Mouse (Mus musculus): Measurements from ENCODE around the gene Rbpms2. TPM values are rescaled to one million over a fixed set of nuclear protein-coding genes. Genes with fewer than 3 reads are reported as not detected.
A peak's percentile ranks its signal among the peaks of the same experiment; 100 is the strongest.

Gene Rbpms2
- polyA plus RNA-seq (2012; rRNA removed) (19.3 and 31.9 TPM in 2 replicates), polyA plus RNA-seq (2014; fragmentation: Nextera tagmentation; extraction: Ambion mirVana) (10.3 and 13.8 TPM in 2 replicates)

DNA sequence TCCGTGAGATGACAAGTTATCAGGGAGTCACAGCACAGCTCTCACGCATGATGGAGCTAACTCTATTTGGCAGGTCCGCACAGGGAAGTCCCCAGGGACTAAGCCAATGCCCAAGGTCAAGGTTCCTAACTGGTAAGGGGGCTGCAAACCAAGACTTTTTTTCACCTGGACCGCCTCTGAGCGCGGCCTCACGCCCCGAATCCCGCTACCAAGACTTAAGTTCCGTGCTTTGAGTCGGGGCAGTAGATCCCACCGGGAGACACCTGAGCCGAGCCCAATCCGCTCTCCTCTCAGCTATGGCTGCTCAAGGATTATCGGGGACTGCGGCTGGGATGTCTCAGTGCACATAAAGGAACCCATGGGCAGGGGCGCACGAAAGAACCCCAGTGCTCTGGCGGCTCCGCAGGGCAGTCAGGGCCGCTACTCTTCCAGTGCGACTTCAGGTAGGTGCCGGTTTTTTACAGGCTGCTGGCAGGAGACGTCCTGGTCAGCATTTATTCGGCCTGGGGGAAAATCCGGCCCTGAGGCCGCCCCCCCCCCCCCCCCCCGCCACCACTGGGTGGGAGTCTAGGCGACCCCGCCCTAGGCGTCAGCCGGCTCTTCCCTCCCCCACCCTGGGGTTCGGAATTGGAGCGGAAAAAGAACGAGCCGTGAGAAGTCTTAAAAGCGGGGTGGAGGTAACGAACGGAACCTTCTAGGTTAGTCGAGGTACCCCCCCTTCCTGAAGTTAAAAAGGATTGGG is at the start of gene Rbpms2:
Gene Rbpms2, plus strand, starts transcription at position 624 of the 742 bp plus-strand sequence.
- peak within 1 kb of the TSS; percentile 97 for H3K4me2 ChIP-seq (replicated peaks; ENCODE audit: low read depth, low read length, severe bottlenecking)
- peak within 1 kb of the TSS; percentile 53 for H3K27ac ChIP-seq (replicated peaks; ENCODE audit: low read depth, low read length)
- TF ChIP-seq POLR2A (IDR thresholded peaks at IDR 0.05; ENCODE audit: borderline replicate concordance, extremely low read depth, insufficient read depth, insufficient read length): no peak
- WGBS: 2% methylated on average over 36 of the region's 40 CpGs
- H3K27me3 ChIP-seq (ENCODE audit: control insufficient read depth, insufficient read depth, low read length): peaks cover 15% of the 10 kb centered on the region; the same call in 1 of the 2 replicates
- ATAC-seq (ENCODE audit: low FRiP score, low read depth) (no peak), DNase-seq (ENCODE audit: low spot score) (peak; percentile 4)
- peak within 1 kb of the TSS; percentile 72 for H3K9ac ChIP-seq (ENCODE audit: low read depth, low read length, severe bottlenecking)
- no peaks in the 10 kb centered on the region for H3K9me3 ChIP-seq (ENCODE audit: control insufficient read depth, low read length)
- H3K4me3 ChIP-seq (replicated peaks; ENCODE audit: low read length): peak within 1 kb of the TSS; percentile 78
- H3K36me3 ChIP-seq (ENCODE audit: control insufficient read depth, insufficient read depth, low read length): no peaks in the 10 kb centered on the region
- peaks cover 8% of the 10 kb centered on the region; the same call in 1 of the 2 replicates for H3K4me1 ChIP-seq (ENCODE audit: control insufficient read depth, insufficient read depth, low read length)

- peak within 1 kb of the TSS; percentile 69 for H3K4me3 ChIP-seq (replicated peaks; ENCODE audit: low read length)
- peak within 1 kb of the TSS; percentile 65 for H3K27ac ChIP-seq (replicated peaks; ENCODE audit: low read depth, low read length)
- no peaks in the 10 kb centered on the region for H3K27me3 ChIP-seq (ENCODE audit: control insufficient read depth, insufficient read depth, low read length)
- peak within 1 kb of the TSS; percentile 68 for H3K4me2 ChIP-seq (replicated peaks; ENCODE audit: low read depth, low read length, severe bottlenecking)
- peak; percentile 95 for ATAC-seq (ENCODE audit: low FRiP score, low read depth)
- peak within 1 kb of the TSS; percentile 59 for H3K9ac ChIP-seq (ENCODE audit: low read depth, low read length, severe bottlenecking)
- H3K4me1 ChIP-seq (ENCODE audit: control insufficient read depth, insufficient read depth, low read length): no peaks in the 10 kb centered on the region; the same call in none of the 2 replicates
- peak; percentile 83; the same call in 1 of the 2 replicates for TF ChIP-seq POLR2A (IDR thresholded peaks at IDR 0.05; ENCODE audit: borderline replicate concordance, extremely low read depth, insufficient read depth, insufficient read length)
- H3K9me3 ChIP-seq (ENCODE audit: control insufficient read depth, low read length): no peaks in the 10 kb centered on the region
- H3K36me3 ChIP-seq (ENCODE audit: control insufficient read depth, insufficient read depth, low read length): no peaks in the 10 kb centered on the region
- peak; percentile 96 for DNase-seq (ENCODE audit: low spot score)
- WGBS: under 1% methylated on average over 36 of the region's 45 CpGs
Measured at GRCm38 (mm10) chr9:65579781-65580371, 49.6 kb upstream of the Rbpms2 start, which contains the start of gene Plekho2. Gene Plekho2 (minus strand): TSS chr9:65580040.

DNA sequence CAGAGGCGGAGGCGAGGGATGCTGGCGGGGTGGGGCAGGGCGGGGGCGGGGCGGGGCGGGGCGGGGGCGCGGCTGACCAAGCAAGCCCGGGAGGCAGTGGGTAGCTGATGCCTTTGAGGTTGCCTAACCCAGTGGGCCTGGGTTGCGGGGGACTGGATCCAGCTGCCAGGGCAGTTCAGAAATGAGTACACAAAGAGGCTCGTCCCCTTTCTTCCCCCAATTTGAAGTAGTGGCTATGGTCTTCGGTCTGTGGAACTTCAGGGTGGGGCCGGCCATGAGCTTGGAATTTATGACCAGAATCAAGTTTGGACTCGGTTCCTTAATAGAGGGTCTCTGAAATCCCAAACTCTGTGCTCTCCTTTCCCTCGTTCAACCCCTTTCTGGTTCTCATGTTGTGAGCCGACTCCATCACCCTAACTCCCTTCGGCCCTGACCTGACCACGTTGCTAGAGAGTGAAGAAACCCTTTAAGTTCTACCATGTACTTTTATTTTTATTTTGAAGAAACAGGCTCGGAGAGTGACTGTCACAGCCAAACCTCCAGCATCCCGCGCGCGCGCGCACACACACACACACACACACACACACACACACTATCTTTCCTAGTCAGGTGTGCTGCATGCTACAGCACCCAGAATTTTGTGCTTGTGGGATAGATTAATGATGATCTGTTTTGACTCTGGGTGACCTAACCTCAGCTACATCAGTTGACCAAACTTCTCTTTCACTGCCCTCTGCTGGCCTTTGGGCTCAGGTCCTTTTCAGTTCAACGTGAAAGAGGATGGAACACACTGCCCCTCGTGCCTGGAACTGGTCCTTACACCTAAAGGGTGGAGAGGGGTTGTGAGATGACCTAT is 48.8 kb upstream of the Rbpms2 start:
- Histone ChIP-seq H3K9ac (ENCODE audit: low read depth, low read length, severe bottlenecking) (peak overlapping the region; percentile 34; the same call in 1 of the 2 replicates), H3K27me3 (ENCODE audit: control insufficient read depth, insufficient read depth, low read length) (no peaks in the 10 kb centered on the region), H3K4me2 (replicated peaks; ENCODE audit: low read depth, low read length, severe bottlenecking) (peak overlapping the region; percentile 68), H3K36me3 (ENCODE audit: control insufficient read depth, insufficient read depth, low read length) (no peaks in the 10 kb centered on the region), H3K27ac (replicated peaks; ENCODE audit: low read depth, low read length) (peak overlapping the region; percentile 65), H3K4me3 (replicated peaks; ENCODE audit: low read length) (peak overlapping the region; percentile 69), H3K9me3 (ENCODE audit: control insufficient read depth, low read length) (no peaks in the 10 kb centered on the region), H3K4me1 (ENCODE audit: control insufficient read depth, insufficient read depth, low read length) (no peaks in the 10 kb centered on the region; the same call in none of the 2 replicates)
- peak; percentile 13; the same call in 1 of the 2 replicates for TF ChIP-seq POLR2A (IDR thresholded peaks at IDR 0.05; ENCODE audit: borderline replicate concordance, extremely low read depth, insufficient read depth, insufficient read length)
- peak; percentile 25 for ATAC-seq (ENCODE audit: low FRiP score, low read depth)
- peak; percentile 87 for DNase-seq (ENCODE audit: low spot score)
- 10% methylated on average over 18 of the region's 29 CpGs for WGBS

DNA sequence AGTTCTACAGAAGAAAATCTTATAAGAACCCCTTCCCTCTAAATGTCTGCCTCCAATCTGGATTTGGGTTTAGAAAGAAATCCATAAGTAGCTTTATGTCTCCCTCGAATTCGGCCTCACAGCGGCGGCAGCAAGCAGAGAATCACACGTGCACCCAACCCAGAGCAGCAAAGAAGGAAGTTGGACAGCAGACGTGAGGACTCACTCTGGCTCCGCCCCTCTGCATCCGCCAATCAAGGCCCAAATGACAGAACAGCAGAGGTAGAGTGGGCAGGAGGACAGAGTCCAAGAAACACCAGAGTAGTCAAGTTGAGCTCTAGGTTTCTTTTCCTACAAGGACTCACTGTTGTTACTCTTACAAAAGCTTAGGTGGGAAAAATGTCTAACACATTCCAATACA is 46.4 kb upstream of the Rbpms2 start:
- peaks cover 11% of the 10 kb centered on the region for H3K4me1 ChIP-seq (ENCODE audit: control insufficient read depth, insufficient read depth, low read length)
- H3K9me3 ChIP-seq (ENCODE audit: control insufficient read depth, low read length): no peaks in the 10 kb centered on the region
- 0 out of 2 replicates have a peak overlapping the region, but pooled peaks have one; percentile 13 for H3K27ac ChIP-seq (replicated peaks; ENCODE audit: low read depth, low read length)
- no peaks in the 10 kb centered on the region for H3K36me3 ChIP-seq (ENCODE audit: control insufficient read depth, insufficient read depth, low read length)
- H3K4me2 ChIP-seq (replicated peaks; ENCODE audit: low read depth, low read length, severe bottlenecking): no peak overlapping the region
- no peak for TF ChIP-seq POLR2A (IDR thresholded peaks at IDR 0.05; ENCODE audit: borderline replicate concordance, extremely low read depth, insufficient read depth, insufficient read length)
- no peak overlapping the region for H3K4me3 ChIP-seq (replicated peaks; ENCODE audit: low read length)
- H3K9ac ChIP-seq (ENCODE audit: low read depth, low read length, severe bottlenecking): no peak overlapping the region
- 11% methylated on average over 8 of the region's 8 CpGs for WGBS
- ATAC-seq (ENCODE audit: low FRiP score, low read depth) (no peak), DNase-seq (ENCODE audit: low spot score) (no peak)
- H3K27me3 ChIP-seq (ENCODE audit: control insufficient read depth, insufficient read depth, low read length): no peaks in the 10 kb centered on the region

All from limb, embryonic 14.5 days (tissue).